Mouse (Mus musculus) neural tube, embryonic 15.5 days (tissue): ENCODE measurements around the gene Tns2. TPM values are rescaled to one million over a fixed set of nuclear protein-coding genes. Genes with fewer than 3 reads are reported as not detected.

Experiments
- ATAC-seq: fragments of 200-750 bp; cut with Nextera tagmentation; 2 replicates; pipeline ENCODE4 v1.8.0; 2017; ENCODE audit warnings: mild to moderate bottlenecking, moderate TSS enrichment, moderate library complexity; ENCODE audit not compliant: low FRiP score
- H3K27ac ChIP-seq: fragments of 300-500 bp; sonication (generic); replicated peaks from 2 replicates; pipeline ENCODE4 v1.5.1; 2015; ENCODE audit warnings: mild to moderate bottlenecking, inconsistent platforms
- H3K27me3 ChIP-seq: fragments of 300-500 bp; sonication (generic); replicated peaks from 2 replicates; pipeline ENCODE4 v1.6.1; 2015; ENCODE audit warnings: inconsistent platforms
- H3K36me3 ChIP-seq: fragments of 300-500 bp; sonication (generic); 2 replicates; pipeline ENCODE4 v1.6.1; 2015; ENCODE audit warnings: inconsistent platforms
- H3K4me1 ChIP-seq: fragments of 300-500 bp; sonication (generic); 2 replicates; pipeline ENCODE4 v1.6.1; 2015; ENCODE audit warnings: inconsistent platforms
- H3K4me2 ChIP-seq: fragments of 300-500 bp; sonication (generic); 2 replicates; pipeline ENCODE4 v1.6.1; 2015; ENCODE audit warnings: inconsistent platforms, mild to moderate bottlenecking, moderate library complexity
- H3K4me3 ChIP-seq: fragments of 300-500 bp; sonication (generic); replicated peaks from 2 replicates; pipeline ENCODE4 v1.5.1; 2015; ENCODE audit warnings: mild to moderate bottlenecking, inconsistent platforms
- H3K9ac ChIP-seq: fragments of 300-500 bp; sonication (generic); replicated peaks from 2 replicates; pipeline ENCODE4 v1.6.1; 2015; ENCODE audit warnings: mild to moderate bottlenecking, inconsistent platforms
- H3K9me3 ChIP-seq: fragments of 300-500 bp; sonication (generic); replicated peaks from 2 replicates; pipeline ENCODE4 v1.6.1; 2016; ENCODE audit warnings: inconsistent platforms
- WGBS: fragments of 180-500 bp; shearing (Covaris S2); methylation state at CpG from one replicate; pipeline ENCODE4 v1.1.7; 2015; ENCODE audit warnings: mixed read lengths; 5-methylcytosine and 5-hydroxymethylcytosine counted together
- polyA plus RNA-seq: library from polyadenylated mRNA; unstranded; fragments of >200 nt; fragmentation: Nextera tagmentation; extraction: Ambion mirVana; gene quantifications from 2 replicates; pipeline ENCODE4 v1.2.1, GENCODE M21; 2015

The Tns2 gene
- polyA plus RNA-seq, 1 experiment from 2014 or later: 9.8 TPM

GRCm38 (mm10) chr15:102097147-102097915, 2.9 kb upstream of the Tns2 start:
- Histone ChIP-seq H3K4me2 (no peak overlapping the region), H3K27ac (no peak overlapping the region), H3K9ac (no peak overlapping the region), H3K36me3 (peaks cover 50% of the 10 kb centered on the region), H3K4me3 (no peak overlapping the region), H3K27me3 (peaks cover 12% of the 10 kb centered on the region), H3K4me1 (peaks cover 44% of the 10 kb centered on the region), H3K9me3 (no peaks in the 10 kb centered on the region)
- no peak for ATAC-seq
- WGBS: 85% methylated on average over 8 of the region's 8 CpGs

- Histone ChIP-seq H3K4me1 (peaks cover 50% of the 10 kb centered on the region), H3K4me2 (no peak overlapping the region), H3K27me3 (peaks cover 18% of the 10 kb centered on the region), H3K4me3 (no peak overlapping the region), H3K27ac (no peak overlapping the region; the same call in 1 of the 2 replicates), H3K9me3 (no peaks in the 10 kb centered on the region), H3K36me3 (peaks cover 42% of the 10 kb centered on the region), H3K9ac (no peak overlapping the region)
- 32% methylated on average over 5 of the region's 5 CpGs for WGBS
- no peak for ATAC-seq
Observed at GRCm38 (mm10) chr15:102097991-102098555, 2.1 kb upstream of the Tns2 start.

- H3K9ac ChIP-seq: no peak overlapping the region
- no peaks in the 10 kb centered on the region for H3K9me3 ChIP-seq
- no peak for ATAC-seq
- WGBS: 56% methylated on average over 5 of the region's 5 CpGs
- peak overlapping the region; percentile 51; the same call in 1 of the 2 replicates for H3K4me3 ChIP-seq
- H3K4me2 ChIP-seq: peak overlapping the region; percentile 86
- H3K27me3 ChIP-seq: peaks cover 19% of the 10 kb centered on the region
- no peak overlapping the region for H3K27ac ChIP-seq
- peaks cover 62% of the 10 kb centered on the region for H3K4me1 ChIP-seq
- H3K36me3 ChIP-seq: peaks cover 30% of the 10 kb centered on the region
Observed at GRCm38 (mm10) chr15:102099260-102099659, 953 bp upstream of the Tns2 start.

GRCm38 (mm10) chr15:102099771-102100160, 447 bp upstream of the Tns2 start:
- Histone ChIP-seq H3K9ac (peak overlapping the region; percentile 53), H3K9me3 (no peaks in the 10 kb centered on the region), H3K4me2 (peak overlapping the region; percentile 86), H3K27me3 (peaks cover 19% of the 10 kb centered on the region), H3K36me3 (peaks cover 25% of the 10 kb centered on the region), H3K4me1 (peaks cover 67% of the 10 kb centered on the region), H3K4me3 (peak overlapping the region; percentile 51), H3K27ac (peak overlapping the region; percentile 81)
- 24% methylated on average over 8 of the region's 8 CpGs for WGBS
- ATAC-seq: no peak

- peak overlapping the region; percentile 81 for H3K27ac ChIP-seq
- H3K4me3 ChIP-seq: peak overlapping the region; percentile 51
- peak overlapping the region; percentile 53; the same call in 1 of the 2 replicates for H3K9ac ChIP-seq
- H3K9me3 ChIP-seq: no peaks in the 10 kb centered on the region
- no peak for ATAC-seq
- WGBS: 27% methylated on average over 10 of the region's 10 CpGs
- H3K27me3 ChIP-seq: peaks cover 30% of the 10 kb centered on the region
- peaks cover 78% of the 10 kb centered on the region for H3K4me1 ChIP-seq
- peak overlapping the region; percentile 86 for H3K4me2 ChIP-seq
- H3K36me3 ChIP-seq: peaks cover 12% of the 10 kb centered on the region
Observed at GRCm38 (mm10) chr15:102100996-102101671, 921 bp downstream of the Tns2 start.

GRCm38 (mm10) chr15:102101672-102102541, 1.7 kb downstream of the Tns2 start:
- no peak for ATAC-seq
- H3K9ac ChIP-seq: no peak overlapping the region
- H3K9me3 ChIP-seq: no peaks in the 10 kb centered on the region
- peak overlapping the region; percentile 32; the same call in 1 of the 2 replicates for H3K4me3 ChIP-seq
- WGBS: 38% methylated on average over 11 of the region's 11 CpGs
- H3K4me2 ChIP-seq: peak overlapping the region; percentile 86
- peaks cover 85% of the 10 kb centered on the region for H3K4me1 ChIP-seq
- peak overlapping the region; percentile 81 for H3K27ac ChIP-seq
- peaks cover 36% of the 10 kb centered on the region for H3K27me3 ChIP-seq
- H3K36me3 ChIP-seq: peaks cover 10% of the 10 kb centered on the region

- peak overlapping the region; percentile 86 for H3K4me2 ChIP-seq
- ATAC-seq: no peak
- peaks cover 5% of the 10 kb centered on the region; the same call in 1 of the 2 replicates for H3K36me3 ChIP-seq
- peaks cover 37% of the 10 kb centered on the region for H3K27me3 ChIP-seq
- no peaks in the 10 kb centered on the region for H3K9me3 ChIP-seq
- peak overlapping the region; percentile 32 for H3K4me3 ChIP-seq
- H3K9ac ChIP-seq: peak overlapping the region; percentile 31
- peaks cover 91% of the 10 kb centered on the region for H3K4me1 ChIP-seq
- peak overlapping the region; percentile 81 for H3K27ac ChIP-seq
- WGBS: 21% methylated on average over 6 of the region's 6 CpGs
Observed at GRCm38 (mm10) chr15:102102548-102103121, 2.4 kb downstream of the Tns2 start.

GRCm38 (mm10) chr15:102103371-102103946, 3.2 kb downstream of the Tns2 start:
- H3K36me3 ChIP-seq: no peaks in the 10 kb centered on the region
- H3K4me2 ChIP-seq: peak overlapping the region; percentile 86
- H3K9me3 ChIP-seq: no peaks in the 10 kb centered on the region
- peaks cover 40% of the 10 kb centered on the region for H3K27me3 ChIP-seq
- no peak for ATAC-seq
- H3K27ac ChIP-seq: peak overlapping the region; percentile 81
- H3K9ac ChIP-seq: peak overlapping the region; percentile 31
- H3K4me3 ChIP-seq: peak overlapping the region; percentile 32
- H3K4me1 ChIP-seq: peaks cover 86% of the 10 kb centered on the region
- WGBS: 10% methylated on average over 14 of the region's 14 CpGs

- Histone ChIP-seq H3K27ac (peak overlapping the region; percentile 81; the same call in 1 of the 2 replicates), H3K9ac (peak overlapping the region; percentile 31; the same call in 1 of the 2 replicates), H3K9me3 (no peaks in the 10 kb centered on the region), H3K36me3 (no peaks in the 10 kb centered on the region), H3K4me3 (peak overlapping the region; percentile 32), H3K27me3 (peaks cover 40% of the 10 kb centered on the region), H3K4me1 (peaks cover 90% of the 10 kb centered on the region), H3K4me2 (peak overlapping the region; percentile 86)
- 25% methylated on average over 12 of the region's 12 CpGs for WGBS
- no peak for ATAC-seq
Observed at GRCm38 (mm10) chr15:102103947-102104555, 3.8 kb downstream of the Tns2 start.

- ATAC-seq: no peak
- H3K36me3 ChIP-seq: no peaks in the 10 kb centered on the region
- no peaks in the 10 kb centered on the region for H3K9me3 ChIP-seq
- peaks cover 82% of the 10 kb centered on the region for H3K4me1 ChIP-seq
- peaks cover 40% of the 10 kb centered on the region for H3K27me3 ChIP-seq
- H3K4me3 ChIP-seq: no peak overlapping the region
- no peak overlapping the region for H3K9ac ChIP-seq
- H3K27ac ChIP-seq: no peak overlapping the region; the same call in 1 of the 2 replicates
- H3K4me2 ChIP-seq: peak overlapping the region; percentile 62
- 33% methylated on average over 5 of the region's 5 CpGs for WGBS
Observed at GRCm38 (mm10) chr15:102105360-102105759, 5.1 kb downstream of the Tns2 start.
